Mouse (Mus musculus): ENCODE data around the gene Grip1. TPM values are rescaled to one million over a fixed set of nuclear protein-coding genes. Genes with fewer than 3 reads are reported as not detected.

The Grip1 gene
- polyA plus RNA-seq, 1 experiment from 2014 or later, result 4.1 TPM

- Histone ChIP-seq H3K4me2 (no peak overlapping the region), H3K4me3 (replicated peaks) (no peak overlapping the region), H3K27me3 (peaks cover 3% of the 10 kb centered on the region; the same call in 1 of the 2 replicates), H3K9ac (no peak overlapping the region), H3K9me3 (replicated peaks) (no peaks in the 10 kb centered on the region), H3K27ac (no peak overlapping the region), H3K4me1 (peaks cover 16% of the 10 kb centered on the region), H3K36me3 (no peaks in the 10 kb centered on the region)
- WGBS, result 45% methylated on average over 7 of the region's 7 CpGs
- peak; percentile 52; the same call in 1 of the 2 replicates for ATAC-seq (replicated peaks; ENCODE audit: low FRiP score)
These were observed 370.1 kb downstream of the Grip1 start for GRCm38 (mm10) chr10:119823691-119824090.

- peaks cover 8% of the 10 kb centered on the region for H3K4me1 ChIP-seq
- H3K4me3 ChIP-seq (replicated peaks), result no peak overlapping the region
- no peak overlapping the region for H3K27ac ChIP-seq
- H3K4me2 ChIP-seq, result no peak overlapping the region
- no peak for ATAC-seq (replicated peaks; ENCODE audit: low FRiP score)
- no peaks in the 10 kb centered on the region for H3K36me3 ChIP-seq
- no peak overlapping the region for H3K9ac ChIP-seq
- H3K9me3 ChIP-seq (replicated peaks), result no peaks in the 10 kb centered on the region
- H3K27me3 ChIP-seq, result peaks cover 1% of the 10 kb centered on the region; the same call in 1 of the 2 replicates
- 33% methylated on average over 11 of the region's 11 CpGs for WGBS
These were observed 370.9 kb downstream of the Grip1 start for GRCm38 (mm10) chr10:119824521-119824920.

DNA sequence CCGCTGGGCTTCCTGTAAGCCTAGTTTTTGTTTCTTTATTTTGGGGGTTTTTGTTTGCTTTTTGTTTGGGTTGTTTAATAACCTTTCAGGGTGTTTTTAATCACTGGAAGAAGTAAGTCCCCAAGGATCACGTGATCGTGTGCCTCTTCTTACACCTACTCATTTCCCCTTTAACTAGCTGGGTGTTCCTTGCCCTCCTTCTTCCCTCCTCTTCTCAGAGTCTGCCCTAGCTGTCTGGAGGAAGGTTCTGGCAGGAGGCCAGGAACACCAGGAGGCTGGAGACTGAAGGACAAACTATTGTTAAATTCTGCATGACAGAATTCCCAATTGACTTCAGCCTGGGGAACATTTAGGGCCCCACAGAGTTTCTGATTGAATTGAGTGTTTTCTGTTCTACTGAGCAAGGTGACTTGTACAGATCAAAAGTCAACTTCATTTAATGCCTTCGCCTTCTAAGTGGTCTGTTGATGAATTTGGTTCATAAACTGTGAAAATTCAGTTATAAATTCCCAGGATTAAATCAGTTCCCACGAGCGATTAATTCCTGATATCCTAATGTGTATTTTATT, 376.8 kb downstream of the Grip1 start:
- Histone ChIP-seq H3K4me1 (peaks cover 6% of the 10 kb centered on the region; the same call in 1 of the 2 replicates), H3K27me3 (no peaks in the 10 kb centered on the region), H3K9ac (no peak overlapping the region), H3K9me3 (replicated peaks) (no peaks in the 10 kb centered on the region; the same call in 1 of the 2 replicates), H3K4me3 (replicated peaks) (no peak overlapping the region), H3K27ac (no peak overlapping the region), H3K36me3 (no peaks in the 10 kb centered on the region), H3K4me2 (no peak overlapping the region)
- 71% methylated on average over 6 of the region's 6 CpGs for WGBS
- ATAC-seq (replicated peaks; ENCODE audit: low FRiP score), result no peak

- H3K9ac ChIP-seq, result no peak overlapping the region
- H3K36me3 ChIP-seq, result no peaks in the 10 kb centered on the region
- H3K4me2 ChIP-seq, result no peak overlapping the region
- no peak overlapping the region for H3K4me3 ChIP-seq (replicated peaks)
- no peaks in the 10 kb centered on the region; the same call in 1 of the 2 replicates for H3K9me3 ChIP-seq (replicated peaks)
- no peak for ATAC-seq (replicated peaks; ENCODE audit: low FRiP score)
- H3K27me3 ChIP-seq, result no peaks in the 10 kb centered on the region
- H3K27ac ChIP-seq, result no peak overlapping the region
- peaks cover 6% of the 10 kb centered on the region; the same call in 1 of the 2 replicates for H3K4me1 ChIP-seq
- WGBS, result 83% methylated on average over 1 of the region's 1 CpGs
These were observed 377.5 kb downstream of the Grip1 start for GRCm38 (mm10) chr10:119831086-119831485.

GRCm38 (mm10) chr10:119833334-119833733, 379.7 kb downstream of the Grip1 start:
- no peak for ATAC-seq (replicated peaks; ENCODE audit: low FRiP score)
- H3K9me3 ChIP-seq (replicated peaks), result no peaks in the 10 kb centered on the region; the same call in 1 of the 2 replicates
- no peaks in the 10 kb centered on the region for H3K36me3 ChIP-seq
- no peaks in the 10 kb centered on the region for H3K27me3 ChIP-seq
- no peak overlapping the region for H3K4me2 ChIP-seq
- H3K9ac ChIP-seq, result no peak overlapping the region
- peaks cover 6% of the 10 kb centered on the region; the same call in 1 of the 2 replicates for H3K4me1 ChIP-seq
- no peak overlapping the region for H3K27ac ChIP-seq
- 45% methylated on average over 5 of the region's 5 CpGs for WGBS
- H3K4me3 ChIP-seq (replicated peaks), result no peak overlapping the region

DNA sequence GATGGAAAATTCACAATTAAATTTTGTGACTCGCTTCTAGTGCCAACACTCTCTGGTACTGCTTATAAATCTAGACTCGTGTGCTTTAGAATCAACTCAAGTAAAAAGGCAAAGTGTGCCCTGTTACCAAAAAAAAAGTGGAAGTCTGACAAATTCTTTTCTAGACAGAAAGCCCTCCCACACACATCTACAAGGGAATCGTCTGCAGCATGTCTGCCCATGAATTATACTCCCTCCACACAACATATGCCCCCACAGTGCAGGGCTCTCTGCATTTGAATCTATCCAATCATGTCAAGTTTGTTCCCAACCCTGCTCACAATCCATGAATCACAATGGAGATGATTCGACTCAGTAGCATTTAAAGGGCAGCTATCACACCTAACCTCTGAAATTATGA, 380.5 kb downstream of the Grip1 start:
- ATAC-seq (replicated peaks; ENCODE audit: low FRiP score), result no peak
- Histone ChIP-seq H3K27ac (no peak overlapping the region), H3K4me1 (peaks cover 6% of the 10 kb centered on the region; the same call in 1 of the 2 replicates), H3K9ac (no peak overlapping the region), H3K4me2 (no peak overlapping the region), H3K4me3 (replicated peaks) (no peak overlapping the region), H3K27me3 (no peaks in the 10 kb centered on the region), H3K9me3 (replicated peaks) (no peaks in the 10 kb centered on the region; the same call in 1 of the 2 replicates), H3K36me3 (no peaks in the 10 kb centered on the region)
- WGBS, result 52% methylated on average over 4 of the region's 4 CpGs

DNA sequence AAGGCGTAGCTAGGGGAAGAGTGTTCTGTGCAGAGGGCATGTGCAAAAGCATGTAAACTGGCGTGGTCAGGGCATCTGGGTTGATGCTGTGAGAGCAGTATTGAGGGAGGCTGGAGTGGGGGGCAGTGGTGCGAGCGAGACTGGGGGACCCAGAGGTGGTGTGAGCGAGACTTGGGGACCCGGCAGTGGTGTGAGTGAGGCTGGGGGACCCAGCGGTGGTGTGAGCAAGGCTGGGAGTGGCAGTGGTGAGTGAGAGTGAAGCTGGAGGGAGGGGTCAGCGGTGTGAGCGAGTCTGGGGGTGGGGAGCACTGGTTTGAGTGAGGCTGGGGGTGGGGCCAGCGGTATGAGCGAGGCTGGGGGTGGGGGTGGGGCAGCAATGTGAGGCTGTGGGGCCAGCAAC, 386.0 kb downstream of the Grip1 start:
- Histone ChIP-seq H3K4me1 (no peaks in the 10 kb centered on the region), H3K9ac (no peak overlapping the region), H3K27me3 (no peaks in the 10 kb centered on the region), H3K4me2 (no peak overlapping the region), H3K36me3 (no peaks in the 10 kb centered on the region), H3K27ac (no peak overlapping the region), H3K9me3 (replicated peaks) (no peaks in the 10 kb centered on the region), H3K4me3 (replicated peaks) (no peak overlapping the region)
- no peak for ATAC-seq (replicated peaks; ENCODE audit: low FRiP score)
- WGBS, result 85% methylated on average over 11 of the region's 11 CpGs

GRCm38 (mm10) chr10:119842004-119842403, 388.4 kb downstream of the Grip1 start:
- no peaks in the 10 kb centered on the region for H3K27me3 ChIP-seq
- no peak for ATAC-seq (replicated peaks; ENCODE audit: low FRiP score)
- H3K9me3 ChIP-seq (replicated peaks), result no peaks in the 10 kb centered on the region
- no peaks in the 10 kb centered on the region for H3K36me3 ChIP-seq
- WGBS, result 91% methylated on average over 4 of the region's 4 CpGs
- H3K4me3 ChIP-seq (replicated peaks), result no peak overlapping the region
- no peak overlapping the region for H3K4me2 ChIP-seq
- no peak overlapping the region for H3K9ac ChIP-seq
- no peak overlapping the region for H3K27ac ChIP-seq
- H3K4me1 ChIP-seq, result no peaks in the 10 kb centered on the region

- no peak overlapping the region for H3K9ac ChIP-seq
- no peaks in the 10 kb centered on the region for H3K9me3 ChIP-seq (replicated peaks)
- H3K27me3 ChIP-seq, result no peaks in the 10 kb centered on the region
- WGBS, result 82% methylated on average over 11 of the region's 11 CpGs
- no peak overlapping the region for H3K4me3 ChIP-seq (replicated peaks)
- no peaks in the 10 kb centered on the region for H3K36me3 ChIP-seq
- H3K4me2 ChIP-seq, result no peak overlapping the region
- no peaks in the 10 kb centered on the region for H3K4me1 ChIP-seq
- no peak for ATAC-seq (replicated peaks; ENCODE audit: low FRiP score)
- no peak overlapping the region for H3K27ac ChIP-seq
These were observed 392.2 kb downstream of the Grip1 start for GRCm38 (mm10) chr10:119845705-119846410.

DNA sequence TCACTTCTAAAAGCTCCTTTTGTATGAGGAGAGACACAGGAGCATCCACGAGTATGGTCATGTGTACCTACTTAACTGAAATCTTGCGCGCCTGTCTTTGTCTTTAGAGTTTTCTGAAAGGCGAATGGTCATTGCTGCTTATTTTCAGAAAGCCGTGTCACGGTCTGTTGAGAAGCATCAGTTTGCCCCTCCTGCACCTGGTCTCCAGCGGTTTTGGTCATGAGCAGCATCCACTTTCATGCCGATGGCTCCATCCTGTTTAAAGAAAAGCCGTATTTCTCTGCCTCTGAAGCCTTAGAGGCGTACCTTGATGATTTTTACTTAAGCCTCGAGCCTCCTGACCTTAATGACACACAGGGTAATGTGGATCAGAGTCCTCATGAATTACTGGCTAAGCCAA, 398.0 kb downstream of the Grip1 start:
- Histone ChIP-seq H3K4me2 (no peak overlapping the region), H3K27me3 (no peaks in the 10 kb centered on the region), H3K36me3 (no peaks in the 10 kb centered on the region), H3K27ac (no peak overlapping the region), H3K4me3 (replicated peaks) (no peak overlapping the region), H3K9ac (no peak overlapping the region), H3K9me3 (replicated peaks) (no peaks in the 10 kb centered on the region), H3K4me1 (peaks cover 6% of the 10 kb centered on the region; the same call in 1 of the 2 replicates)
- ATAC-seq (replicated peaks; ENCODE audit: low FRiP score), result no peak
- WGBS, result 54% methylated on average over 11 of the region's 11 CpGs

DNA sequence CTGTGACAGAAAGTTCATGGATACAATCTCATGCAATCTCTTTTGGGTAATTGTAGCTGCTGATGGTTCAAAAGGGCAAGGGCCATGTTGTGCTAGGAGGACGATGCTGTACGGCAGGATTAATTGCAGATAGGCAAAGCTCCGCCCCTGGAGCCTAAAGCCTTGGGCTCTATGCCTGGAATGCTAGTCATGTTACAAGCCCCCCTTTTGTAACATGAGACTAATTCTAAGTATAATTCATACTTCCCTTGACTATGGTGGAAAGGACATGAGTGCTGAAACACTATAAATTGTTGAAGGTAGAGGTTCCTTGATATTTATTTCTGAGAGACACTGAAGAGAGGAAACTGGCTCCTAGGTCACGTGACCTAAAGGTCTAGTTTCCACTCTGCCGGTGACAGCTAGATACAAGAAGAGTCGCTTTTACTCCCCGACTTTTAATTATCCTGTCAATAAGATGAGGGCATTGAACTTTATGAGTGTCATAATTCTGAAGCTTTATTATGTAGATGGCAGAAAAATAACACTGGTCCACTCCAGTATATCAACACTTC, 399.0 kb downstream of the Grip1 start:
- Histone ChIP-seq H3K9ac (no peak overlapping the region), H3K4me3 (replicated peaks) (no peak overlapping the region), H3K9me3 (replicated peaks) (no peaks in the 10 kb centered on the region), H3K4me2 (no peak overlapping the region), H3K36me3 (no peaks in the 10 kb centered on the region), H3K27ac (no peak overlapping the region), H3K27me3 (no peaks in the 10 kb centered on the region), H3K4me1 (peaks cover 6% of the 10 kb centered on the region; the same call in 1 of the 2 replicates)
- WGBS, result 26% methylated on average over 7 of the region's 7 CpGs
- no peak for ATAC-seq (replicated peaks; ENCODE audit: low FRiP score)

GRCm38 (mm10) chr10:119867726-119868125, 414.1 kb downstream of the Grip1 start:
- no peak overlapping the region for H3K4me2 ChIP-seq
- peaks cover 7% of the 10 kb centered on the region; the same call in 1 of the 2 replicates for H3K9me3 ChIP-seq (replicated peaks)
- no peaks in the 10 kb centered on the region for H3K36me3 ChIP-seq
- H3K27me3 ChIP-seq, result no peaks in the 10 kb centered on the region
- no peak overlapping the region for H3K9ac ChIP-seq
- WGBS, result 81% methylated on average over 3 of the region's 3 CpGs
- no peak overlapping the region for H3K27ac ChIP-seq
- H3K4me1 ChIP-seq, result no peaks in the 10 kb centered on the region
- ATAC-seq (replicated peaks; ENCODE audit: low FRiP score), result no peak
- H3K4me3 ChIP-seq (replicated peaks), result no peak overlapping the region
